Mouse (Mus musculus): ENCODE results near the gene Arntl2. TPM values are rescaled to one million over a fixed set of nuclear protein-coding genes. Genes with fewer than 3 reads are reported as not detected.
"Not testable (repeated sequence)": the region's sequence is repeated elsewhere in the genome, so short reads cannot be mapped to it uniquely, and the experiment has no call there.

Gene Arntl2
- polyA plus RNA-seq, 1 experiment from 2014 or later, result 0.72 TPM

- ATAC-seq (no peak), DNase-seq (no peak)
- no peak overlapping the region for H3K27ac ChIP-seq (ENCODE audit: low read depth)
- no peaks in the 10 kb centered on the region for H3K9me3 ChIP-seq (ENCODE audit: low read length)
- H3K4me3 ChIP-seq (ENCODE audit: low read depth, low read length), result no peak overlapping the region
- peaks cover 32% of the 10 kb centered on the region for H3K36me3 ChIP-seq (replicated peaks; ENCODE audit: insufficient read depth, low read length)
- no peaks in the 10 kb centered on the region for H3K4me1 ChIP-seq (ENCODE audit: insufficient read depth)
- 78% methylated on average over 5 of the region's 5 CpGs for WGBS (ENCODE audit: insufficient replicate concordance)
- no peak overlapping the region for H3K4me2 ChIP-seq (ENCODE audit: low read depth, low read length)
- TF ChIP-seq EP300 (IDR thresholded peaks at IDR 0.05; ENCODE audit: low read depth) (no peak), CTCF (IDR thresholded peaks at IDR 0.05; ENCODE audit: low read depth) (no peak)
- no peak overlapping the region for H3K9ac ChIP-seq (replicated peaks)
- no peaks in the 10 kb centered on the region for H3K27me3 ChIP-seq (ENCODE audit: insufficient read depth, low read length)
These were observed 25.0 kb upstream of the Arntl2 start for GRCm38 (mm10) chr6:146770808-146771207.

DNA sequence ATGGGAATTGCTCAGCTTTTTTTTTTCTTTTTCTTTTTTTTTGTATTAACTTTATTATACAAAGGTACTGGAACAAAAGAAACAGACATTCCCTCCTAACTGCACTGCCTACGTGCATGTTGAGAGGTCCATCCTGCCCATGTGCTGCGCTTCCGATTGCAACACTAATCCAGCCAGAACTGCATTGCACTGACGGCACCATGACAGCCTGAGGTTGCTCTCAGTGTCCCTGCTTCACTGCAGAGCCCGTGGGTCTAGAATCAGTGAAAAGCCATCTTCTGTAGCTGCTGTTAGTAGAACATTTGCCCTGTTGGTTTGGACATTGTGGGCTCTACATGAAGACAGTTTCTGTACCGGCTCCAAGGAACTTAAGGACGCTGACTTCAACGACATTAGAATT lies 20.0 kb upstream of the Arntl2 start:
- H3K4me1 ChIP-seq (ENCODE audit: insufficient read depth); H3K4me3 ChIP-seq (ENCODE audit: low read depth, low read length); DNase-seq; H3K9ac ChIP-seq (replicated peaks); H3K9me3 ChIP-seq (ENCODE audit: low read length); H3K4me2 ChIP-seq (ENCODE audit: low read depth, low read length); H3K27me3 ChIP-seq (ENCODE audit: insufficient read depth, low read length); H3K27ac ChIP-seq (ENCODE audit: low read depth): not testable (repeated sequence)
- 60% methylated on average over 8 of the region's 8 CpGs for WGBS (ENCODE audit: insufficient replicate concordance)
- H3K36me3 ChIP-seq (replicated peaks; ENCODE audit: insufficient read depth, low read length), result peaks cover 15% of the 10 kb centered on the region
- ATAC-seq, result peak; percentile 49; the same call in 1 of the 2 replicates

DNA sequence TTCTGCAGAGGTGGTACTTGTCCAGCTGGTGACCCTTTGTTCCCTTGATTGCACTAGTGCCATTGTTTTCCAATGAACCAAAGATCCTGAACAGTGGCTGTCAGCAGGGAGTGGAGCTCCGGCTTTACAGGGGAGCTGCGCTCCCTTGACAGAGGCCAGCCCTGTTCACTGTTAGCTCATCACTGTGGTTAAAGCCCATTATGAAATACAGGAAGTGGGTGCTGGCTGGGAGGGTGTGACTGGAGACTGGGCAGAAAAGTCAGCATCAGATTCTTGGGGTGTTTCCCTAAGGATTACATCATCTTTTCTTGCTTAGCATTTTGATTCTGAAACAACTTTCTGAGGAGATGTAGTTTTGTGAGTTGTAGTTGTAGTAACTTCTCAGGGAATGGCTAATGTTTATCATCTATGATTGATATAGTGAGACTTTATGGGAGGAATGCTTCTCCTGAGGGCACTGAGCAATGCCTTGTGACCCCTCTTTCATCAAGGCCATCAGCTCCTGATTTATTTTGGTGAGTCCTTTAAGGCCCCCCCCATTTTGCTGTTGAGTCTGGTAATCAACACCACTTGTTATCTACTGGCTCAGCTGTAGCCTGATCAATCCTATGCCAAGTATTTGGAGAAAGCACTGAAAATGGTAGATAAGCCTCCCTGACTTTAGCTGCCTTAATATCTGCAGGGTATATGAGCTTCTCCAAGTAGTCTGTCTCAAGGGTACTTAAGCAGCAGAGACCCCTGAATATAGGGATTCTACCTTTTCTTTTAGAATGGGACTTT lies 19.1 kb upstream of the Arntl2 start:
- DNase-seq, result peak; percentile 52
- peak; percentile 62; the same call in 1 of the 2 replicates for TF ChIP-seq EP300 (IDR thresholded peaks at IDR 0.05; ENCODE audit: low read depth)
- TF ChIP-seq CTCF (IDR thresholded peaks at IDR 0.05; ENCODE audit: low read depth), result no peak
- peaks cover 15% of the 10 kb centered on the region for H3K36me3 ChIP-seq (replicated peaks; ENCODE audit: insufficient read depth, low read length)
- no peak overlapping the region for H3K4me2 ChIP-seq (ENCODE audit: low read depth, low read length)
- WGBS (ENCODE audit: insufficient replicate concordance), result 22% methylated on average over 2 of the region's 2 CpGs
- H3K27me3 ChIP-seq (ENCODE audit: insufficient read depth, low read length), result no peaks in the 10 kb centered on the region
- H3K9me3 ChIP-seq (ENCODE audit: low read length), result no peaks in the 10 kb centered on the region
- no peaks in the 10 kb centered on the region; the same call in 1 of the 2 replicates for H3K4me1 ChIP-seq (ENCODE audit: insufficient read depth)
- no peak overlapping the region for H3K9ac ChIP-seq (replicated peaks)
- no peak overlapping the region for H3K27ac ChIP-seq (ENCODE audit: low read depth)
- peak; percentile 87 for ATAC-seq
- no peak overlapping the region for H3K4me3 ChIP-seq (ENCODE audit: low read depth, low read length)

- TF ChIP-seq EP300 (IDR thresholded peaks at IDR 0.05; ENCODE audit: low read depth), result no peak
- no peak for TF ChIP-seq CTCF (IDR thresholded peaks at IDR 0.05; ENCODE audit: low read depth)
- Histone ChIP-seq H3K4me3 (ENCODE audit: low read depth, low read length) (no peak overlapping the region), H3K4me2 (ENCODE audit: low read depth, low read length) (no peak overlapping the region), H3K9ac (replicated peaks) (no peak overlapping the region), H3K27me3 (ENCODE audit: insufficient read depth, low read length) (no peaks in the 10 kb centered on the region), H3K27ac (ENCODE audit: low read depth) (no peak overlapping the region), H3K36me3 (replicated peaks; ENCODE audit: insufficient read depth, low read length) (peaks cover 10% of the 10 kb centered on the region), H3K9me3 (ENCODE audit: low read length) (no peaks in the 10 kb centered on the region), H3K4me1 (ENCODE audit: insufficient read depth) (no peaks in the 10 kb centered on the region; the same call in 1 of the 2 replicates)
- ATAC-seq (no peak), DNase-seq (no peak)
- 77% methylated on average over 3 of the region's 3 CpGs for WGBS (ENCODE audit: insufficient replicate concordance)
These were observed 17.8 kb upstream of the Arntl2 start for GRCm38 (mm10) chr6:146778055-146778454.

GRCm38 (mm10) chr6:146781566-146781965 lies 14.3 kb upstream of the Arntl2 start:
- no peaks in the 10 kb centered on the region for H3K27me3 ChIP-seq (ENCODE audit: insufficient read depth, low read length)
- 87% methylated on average over 3 of the region's 3 CpGs for WGBS (ENCODE audit: insufficient replicate concordance)
- ATAC-seq, result no peak
- no peaks in the 10 kb centered on the region; the same call in 1 of the 2 replicates for H3K4me1 ChIP-seq (ENCODE audit: insufficient read depth)
- no peak overlapping the region for H3K4me2 ChIP-seq (ENCODE audit: low read depth, low read length)
- no peak for DNase-seq
- no peak overlapping the region for H3K4me3 ChIP-seq (ENCODE audit: low read depth, low read length)
- no peak overlapping the region for H3K9ac ChIP-seq (replicated peaks)
- H3K36me3 ChIP-seq (replicated peaks; ENCODE audit: insufficient read depth, low read length), result no peaks in the 10 kb centered on the region
- no peak overlapping the region for H3K27ac ChIP-seq (ENCODE audit: low read depth)
- no peak for TF ChIP-seq CTCF (IDR thresholded peaks at IDR 0.05; ENCODE audit: low read depth)
- TF ChIP-seq EP300 (IDR thresholded peaks at IDR 0.05; ENCODE audit: low read depth), result no peak
- H3K9me3 ChIP-seq (ENCODE audit: low read length), result no peaks in the 10 kb centered on the region

DNA sequence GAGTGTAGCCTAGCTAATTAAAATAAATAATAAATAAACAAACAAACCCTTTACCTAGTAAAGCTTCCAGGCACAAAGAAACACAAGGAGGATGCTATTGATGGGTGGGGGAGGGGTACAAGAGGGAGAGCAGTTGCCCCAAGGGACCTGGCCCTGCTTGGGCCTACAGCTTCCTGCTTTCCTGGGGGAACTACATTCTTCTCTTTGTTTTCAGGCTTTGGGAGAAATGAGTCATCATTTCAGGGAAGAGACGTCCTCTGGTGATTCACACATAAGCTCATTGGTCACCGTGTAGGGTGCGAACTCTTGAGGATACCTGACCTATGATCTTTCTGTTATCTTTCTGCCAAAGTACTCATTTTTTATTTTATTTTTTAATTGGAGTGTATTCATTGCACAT lies 2.3 kb upstream of the Arntl2 start:
- no peaks in the 10 kb centered on the region for H3K36me3 ChIP-seq (replicated peaks; ENCODE audit: insufficient read depth, low read length)
- H3K4me1 ChIP-seq (ENCODE audit: insufficient read depth), result peaks cover 12% of the 10 kb centered on the region
- no peak overlapping the region for H3K4me2 ChIP-seq (ENCODE audit: low read depth, low read length)
- no peak overlapping the region for H3K9ac ChIP-seq (replicated peaks)
- H3K27me3 ChIP-seq (ENCODE audit: insufficient read depth, low read length), result peaks cover 5% of the 10 kb centered on the region; the same call in 1 of the 2 replicates
- TF ChIP-seq CTCF (IDR thresholded peaks at IDR 0.05; ENCODE audit: low read depth) (no peak), EP300 (IDR thresholded peaks at IDR 0.05; ENCODE audit: low read depth) (no peak)
- no peak for ATAC-seq
- WGBS (ENCODE audit: insufficient replicate concordance), result 63% methylated on average over 3 of the region's 3 CpGs
- H3K9me3 ChIP-seq (ENCODE audit: low read length), result no peaks in the 10 kb centered on the region
- no peak overlapping the region for H3K27ac ChIP-seq (ENCODE audit: low read depth)
- H3K4me3 ChIP-seq (ENCODE audit: low read depth, low read length), result no peak overlapping the region
- DNase-seq, result no peak
